In genomic region chr8:77419731-77420130, GRCm38 (mm10) we compare ENCODE assay signal across 8 mouse cellular contexts.
DNase-seq lines count a peak whose midpoint lies in the region; ATAC-seq and TF ChIP-seq lines count a peak whose summit lies in the region.
"Had no signal": no experiment of that assay in that cellular context is flagged by ENCODE, and none has a peak within 500 bp of the region (broad histone marks: within the 10 kb centered on the region; RNA-seq: fewer than 3 reads in every experiment).

No protein-coding gene starts in this region.

- H3K9ac ChIP-seq in CH12.LX (ENCODE audit: insufficient read depth, low read depth): no peak overlapping the region
- H3K9ac ChIP-seq in lung, postnatal 0 days (replicated peaks; ENCODE audit: low read depth): no peak overlapping the region
- H3K9ac ChIP-seq: limb, embryonic 12.5 days had no signal

- no peaks in the 10 kb centered on the region for H3K79me2 ChIP-seq in CH12.LX (replicated peaks; ENCODE audit: control insufficient read depth, extremely low read depth, insufficient read depth, poor library complexity, severe bottlenecking)

- H3K4me1 ChIP-seq in CH12.LX (ENCODE audit: control insufficient read depth in 1 of 2, insufficient read depth in 2 of 2): peaks cover 4 to 28% of the 10 kb centered on the region in 2 experiments
- no peaks in the 10 kb centered on the region for H3K4me1 ChIP-seq in lung, postnatal 0 days (ENCODE audit: insufficient read depth, low read depth, low read length)

- H3K9me3 ChIP-seq in CH12.LX (replicated peaks; ENCODE audit: low read length): no peaks in the 10 kb centered on the region
- H3K9me3 ChIP-seq in lung, postnatal 0 days (ENCODE audit: low read length): no peaks in the 10 kb centered on the region
- H3K9me3 ChIP-seq: limb, embryonic 12.5 days had no signal

- 43% methylated on average over 4 of the region's 4 CpGs for WGBS in lung, postnatal 0 days

- H3K27me3 ChIP-seq in CH12.LX (replicated peaks): no peaks in the 10 kb centered on the region
- H3K27me3 ChIP-seq in lung, postnatal 0 days (replicated peaks; ENCODE audit: insufficient read depth, low read length): no peaks in the 10 kb centered on the region
- H3K27me3 ChIP-seq: limb, embryonic 12.5 days had no signal

- in situ Hi-C loops in CH12.LX (cut with MboI; ENCODE audit: low pct_ligation_motif_present, low pct_unique_long_range_greater_than_20kb, low sequenced_read_pairs): loop anchor here (10.0 kb wide), 2 partner anchors 105 to 125 kb away; partner anchors contain the start of gene Prmt9

- no peak for TF ChIP-seq EP300 in CH12.LX (IDR thresholded peaks at IDR 0.05; ENCODE audit: low read length)
- TF ChIP-seq EP300 in lung, postnatal 0 days (IDR thresholded peaks at IDR 0.05): no peak; the same call in 1 of the 2 replicates

- H3K36me3 ChIP-seq in CH12.LX (replicated peaks in 1 of 2; ENCODE audit: control insufficient read depth in 1 of 2, insufficient read depth in 1 of 2, low read length in 1 of 2): no peaks in the 10 kb centered on the region
- H3K36me3 ChIP-seq in lung, postnatal 0 days (ENCODE audit: insufficient read depth, low read length): no peaks in the 10 kb centered on the region; the same call in 1 of the 2 replicates

- no peak overlapping the region for H3K27ac ChIP-seq in CH12.LX (ENCODE audit: insufficient read depth, low read depth)
- H3K27ac ChIP-seq in lung, postnatal 0 days (ENCODE audit: low read length): no peak overlapping the region
- H3K27ac ChIP-seq: limb, embryonic 12.5 days had no signal

- peak; percentile 73 to 91 for TF ChIP-seq CTCF in CH12.LX (conservative IDR thresholded peaks at IDR 0.05 in 1 of 2, IDR thresholded peaks at IDR 0.05 in 1 of 2; ENCODE audit: low read depth in 2 of 2, low read length in 2 of 2)
- peak; percentile 90 for TF ChIP-seq CTCF in lung, postnatal 0 days (IDR thresholded peaks at IDR 0.05)

- dilution Hi-C loops in CH12.LX (cut with MboI; ENCODE audit: extremely low pct_ligation_motif_present, extremely low pct_unique_long_range_greater_than_20kb, low sequenced_read_pairs): no loop called here

- peak; percentile 43 for ATAC-seq in lung, postnatal 0 days

- no peak overlapping the region for H3K4me2 ChIP-seq in CH12.LX (ENCODE audit: insufficient read depth, low read depth, poor library complexity, severe bottlenecking)
- H3K4me2 ChIP-seq in lung, postnatal 0 days (replicated peaks; ENCODE audit: low read depth, low read length): no peak overlapping the region
- H3K4me2 ChIP-seq: limb, embryonic 12.5 days had no signal

- TF ChIP-seq POLR2A in CH12.LX (IDR thresholded peaks at IDR 0.05; ENCODE audit: low read depth, low read length): no peak

- no peak overlapping the region for H3K4me3 ChIP-seq in CH12.LX (replicated peaks in 1 of 3; ENCODE audit: low read depth in 2 of 3, low read length in 2 of 3, poor library complexity in 1 of 3)
- no peak overlapping the region for H3K4me3 ChIP-seq in lung, postnatal 0 days (ENCODE audit: low read depth, low read length)
- H3K4me3 ChIP-seq: limb, embryonic 12.5 days had no signal

- DNase-seq in CH12.LX (ENCODE audit: extremely low read depth) (peak; percentile 63), R1 (ENCODE audit: low read depth, low spot score) (peak; percentile 60)
- peak; percentile 55 for DNase-seq in cerebellum, adult 9-11 months
- peak; percentile 46 to 56 for DNase-seq in gastrocnemius, adult 8-10 months (ENCODE audit: low spot score in 2 of 2)
- DNase-seq in layer of hippocampus, adult 11-12 months (ENCODE audit: low spot score): peak; percentile 82
- peak; percentile 69 for DNase-seq in lung, postnatal 0 days (ENCODE audit: low spot score)
- peak; percentile 79 for DNase-seq in retina, postnatal 1 day

- TF ChIP-seq RAD21 in CH12.LX (IDR thresholded peaks at IDR 0.05; ENCODE audit: low read depth, low read length): peak; percentile 95

TF ChIP-seq in CH12.LX, 34 proteins besides CTCF, POLR2A, EP300 and RAD21:
- TF ChIP-seq MYC (IDR thresholded peaks at IDR 0.05; ENCODE audit: low read depth, low read length) (peak; percentile 64; the same call in 1 of the 2 replicates), JUN (IDR thresholded peaks at IDR 0.05; ENCODE audit: insufficient read depth, low read depth, low read length) (no peak), TBP (conservative IDR thresholded peaks at IDR 0.05; ENCODE audit: low read depth, low read length) (no peak), JUND (conservative IDR thresholded peaks at IDR 0.05; ENCODE audit: low read depth, low read length) (no peak), MAZ (IDR thresholded peaks at IDR 0.05; ENCODE audit: low read depth, low read length) (no peak), E2F4 (IDR thresholded peaks at IDR 0.05; ENCODE audit: insufficient replicate concordance, low read depth, low read length) (no peak), ELF1 (IDR thresholded peaks at IDR 0.05; ENCODE audit: low read depth, low read length) (no peak), ZC3H11A (IDR thresholded peaks at IDR 0.05; ENCODE audit: low read depth, low read length) (peak; percentile 62), SMC3 (IDR thresholded peaks at IDR 0.05; ENCODE audit: low read depth, low read length) (peak; percentile 87), GABPA (IDR thresholded peaks at IDR 0.05; ENCODE audit: insufficient replicate concordance, low read depth, low read length) (no peak), MAX (IDR thresholded peaks at IDR 0.05; ENCODE audit: low read length) (peak; percentile 63; the same call in 1 of the 2 replicates), ZNF384 (IDR thresholded peaks at IDR 0.05; ENCODE audit: low read depth, low read length) (no peak), USF1 (IDR thresholded peaks at IDR 0.05; ENCODE audit: low read depth, low read length) (no peak), BHLHE40 (IDR thresholded peaks at IDR 0.05; ENCODE audit: low read depth, low read length) (no peak), PAX5 (IDR thresholded peaks at IDR 0.05; ENCODE audit: low read length) (no peak), CHD1 (IDR thresholded peaks at IDR 0.05; ENCODE audit: low read depth, low read length) (no peak), HCFC1 (IDR thresholded peaks at IDR 0.05; ENCODE audit: low read depth, low read length) (no peak)
TF ChIP-seq in CH12.LX: peak in this region for 4.
